Mouse (Mus musculus): ENCODE results near the gene Dolpp1. TPM values are rescaled to one million over a fixed set of nuclear protein-coding genes. Genes with fewer than 3 reads are reported as not detected.
"Not testable (repeated sequence)": the region's sequence is repeated elsewhere in the genome, so short reads cannot be mapped to it uniquely, and the experiment has no call there.

Dolpp1 gene
- total and polyA plus RNA-seq, 2 experiments from 2014 or later: 56.6 to 96.2 TPM

DNA sequence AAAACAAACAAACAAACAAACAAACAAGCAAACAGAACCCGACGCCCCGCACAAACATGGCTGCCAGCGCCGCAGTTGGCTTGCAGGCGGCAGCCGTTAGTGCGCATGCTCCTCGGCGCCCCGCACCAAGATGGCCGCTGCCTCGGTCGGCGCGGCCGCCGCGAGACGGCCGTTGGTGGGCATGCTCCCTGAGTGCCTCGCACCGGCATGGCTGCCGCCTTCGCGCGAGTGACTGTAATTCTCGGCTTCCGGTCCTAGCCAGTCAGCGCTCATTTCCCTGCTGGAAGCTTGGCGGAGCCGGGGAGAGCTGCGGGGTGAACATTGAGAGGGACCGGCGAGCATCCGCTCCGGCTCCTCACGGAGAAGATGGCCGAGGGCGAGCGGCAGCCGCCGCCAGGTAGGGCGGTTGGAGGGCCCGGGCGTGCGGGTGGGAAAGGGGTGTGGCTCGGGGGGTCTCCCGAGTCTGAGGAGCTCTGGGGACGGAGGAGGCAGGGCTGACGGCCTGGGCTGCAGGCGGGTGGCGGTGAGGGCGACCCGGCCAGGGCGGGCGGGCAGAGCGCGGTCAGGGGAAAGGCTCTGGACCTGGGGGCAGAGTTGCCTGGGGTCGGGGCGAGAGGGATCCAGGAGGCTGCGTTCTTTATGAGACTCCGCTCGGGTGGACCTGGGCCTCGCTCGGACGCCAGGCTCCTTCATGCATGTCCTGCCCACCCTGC lies 24.0 kb downstream of the Dolpp1 start, which contains the start of gene Ptpa:
Ptpa (plus strand) TSS at position 104 of the 713 bp plus-strand sequence.
- TF ChIP-seq CTCF (IDR thresholded peaks at IDR 0.05): peak; percentile 30; the same call in 1 of the 2 replicates
- DNase-seq (ENCODE audit: low spot score) (peak; percentile 95), ATAC-seq (ENCODE audit: low FRiP score) (peak; percentile 95)
- peak within 1 kb of the TSS; percentile 86 for H3K9ac ChIP-seq (replicated peaks; ENCODE audit: low read length, poor library complexity, severe bottlenecking)
- peak within 1 kb of the TSS; percentile 64 for H3K4me2 ChIP-seq (ENCODE audit: low read depth, low read length, poor library complexity, severe bottlenecking)
- H3K4me3 ChIP-seq (ENCODE audit: low read depth, low read length): peak within 1 kb of the TSS; percentile 77
- peaks cover 7% of the 10 kb centered on the region; the same call in 1 of the 2 replicates for H3K36me3 ChIP-seq (ENCODE audit: insufficient read depth, low read length)
- H3K27me3 ChIP-seq (ENCODE audit: insufficient read depth, low read length): no peaks in the 10 kb centered on the region
- H3K4me1 ChIP-seq (ENCODE audit: insufficient read depth, low read length): peaks cover 11% of the 10 kb centered on the region
- peak within 1 kb of the TSS; percentile 92 for H3K27ac ChIP-seq (ENCODE audit: low read depth, low read length)
- no peaks in the 10 kb centered on the region for H3K9me3 ChIP-seq (ENCODE audit: low read length)
- WGBS: under 1% methylated on average over 58 of the region's 67 CpGs

GRCm38 (mm10) chr2:30416649-30416965 lies 24.6 kb downstream of the Dolpp1 start:
- Histone ChIP-seq H3K27me3 (ENCODE audit: insufficient read depth, low read length) (no peaks in the 10 kb centered on the region), H3K27ac (ENCODE audit: low read depth, low read length) (peak overlapping the region; percentile 92), H3K4me1 (ENCODE audit: insufficient read depth, low read length) (peaks cover 11% of the 10 kb centered on the region), H3K4me2 (ENCODE audit: low read depth, low read length, poor library complexity, severe bottlenecking) (peak overlapping the region; percentile 64), H3K9ac (replicated peaks; ENCODE audit: low read length, poor library complexity, severe bottlenecking) (peak overlapping the region; percentile 86), H3K9me3 (ENCODE audit: low read length) (no peaks in the 10 kb centered on the region), H3K36me3 (ENCODE audit: insufficient read depth, low read length) (peaks cover 5% of the 10 kb centered on the region; the same call in 1 of the 2 replicates), H3K4me3 (ENCODE audit: low read depth, low read length) (peak overlapping the region; percentile 77)
- ATAC-seq (ENCODE audit: low FRiP score) (no peak), DNase-seq (ENCODE audit: low spot score) (no peak)
- TF ChIP-seq CTCF (IDR thresholded peaks at IDR 0.05): no peak
- 1% methylated on average over 7 of the region's 7 CpGs for WGBS

DNA sequence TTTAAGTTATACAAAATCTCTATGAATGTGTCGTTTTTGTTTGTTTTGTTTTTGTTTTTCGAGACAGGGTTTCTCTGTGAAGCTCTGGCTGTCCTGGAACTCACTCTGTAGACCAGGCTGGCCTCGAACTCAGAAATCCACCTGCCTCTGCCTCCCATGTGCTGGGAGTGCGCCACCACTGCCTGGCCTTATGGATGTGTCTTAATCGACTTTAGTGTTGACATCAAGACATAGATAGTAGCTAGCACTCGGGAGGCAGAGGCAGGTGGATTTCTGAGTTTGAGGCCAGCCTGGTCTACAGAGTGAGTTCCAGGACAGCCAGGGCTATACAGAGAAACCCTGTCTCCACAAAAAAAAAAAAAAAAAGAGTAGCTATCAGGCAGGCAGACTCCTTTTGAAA lies 25.1 kb downstream of the Dolpp1 start:
- H3K4me2 ChIP-seq (ENCODE audit: low read depth, low read length, poor library complexity, severe bottlenecking): 0 out of 2 replicates have a peak overlapping the region, but pooled peaks have one; percentile 64
- not testable (repeated sequence) for H3K9ac ChIP-seq (replicated peaks; ENCODE audit: low read length, poor library complexity, severe bottlenecking); H3K36me3 ChIP-seq (ENCODE audit: insufficient read depth, low read length); H3K9me3 ChIP-seq (ENCODE audit: low read length); H3K27ac ChIP-seq (ENCODE audit: low read depth, low read length); ATAC-seq (ENCODE audit: low FRiP score); DNase-seq (ENCODE audit: low spot score); H3K27me3 ChIP-seq (ENCODE audit: insufficient read depth, low read length)
- 84% methylated on average over 6 of the region's 6 CpGs for WGBS
- peaks cover 11% of the 10 kb centered on the region for H3K4me1 ChIP-seq (ENCODE audit: insufficient read depth, low read length)
- H3K4me3 ChIP-seq (ENCODE audit: low read depth, low read length): peak overlapping the region; percentile 77; the same call in 1 of the 2 replicates

GRCm38 (mm10) chr2:30417595-30418165 lies 25.6 kb downstream of the Dolpp1 start:
- DNase-seq (ENCODE audit: low spot score) (no peak), ATAC-seq (ENCODE audit: low FRiP score) (no peak)
- H3K4me2 ChIP-seq (ENCODE audit: low read depth, low read length, poor library complexity, severe bottlenecking): no peak overlapping the region

GRCm38 (mm10) chr2:30418259-30418658 lies 26.2 kb downstream of the Dolpp1 start:
- no peaks in the 10 kb centered on the region for H3K27me3 ChIP-seq (ENCODE audit: insufficient read depth, low read length)
- no peaks in the 10 kb centered on the region for H3K9me3 ChIP-seq (ENCODE audit: low read length)
- TF ChIP-seq CTCF (IDR thresholded peaks at IDR 0.05): no peak
- peaks cover 11% of the 10 kb centered on the region for H3K4me1 ChIP-seq (ENCODE audit: insufficient read depth, low read length)
- ATAC-seq (ENCODE audit: low FRiP score) (no peak), DNase-seq (ENCODE audit: low spot score) (no peak)
- no peak overlapping the region for H3K9ac ChIP-seq (replicated peaks; ENCODE audit: low read length, poor library complexity, severe bottlenecking)
- no peak overlapping the region for H3K4me3 ChIP-seq (ENCODE audit: low read depth, low read length)
- H3K36me3 ChIP-seq (ENCODE audit: insufficient read depth, low read length): no peaks in the 10 kb centered on the region
- no peak overlapping the region for H3K27ac ChIP-seq (ENCODE audit: low read depth, low read length)
- WGBS: 69% methylated on average over 6 of the region's 6 CpGs
- H3K4me2 ChIP-seq (ENCODE audit: low read depth, low read length, poor library complexity, severe bottlenecking): peak overlapping the region; percentile 13; the same call in 1 of the 2 replicates

More at GRCm38 (mm10) chr2:30417595-30418165, 25.6 kb downstream of the Dolpp1 start:
- peaks cover 11% of the 10 kb centered on the region for H3K4me1 ChIP-seq (ENCODE audit: insufficient read depth, low read length)
- H3K27me3 ChIP-seq (ENCODE audit: insufficient read depth, low read length): no peaks in the 10 kb centered on the region
- H3K4me3 ChIP-seq (ENCODE audit: low read depth, low read length): no peak overlapping the region
- no peak for TF ChIP-seq CTCF (IDR thresholded peaks at IDR 0.05)
- peaks cover 1% of the 10 kb centered on the region; the same call in 1 of the 2 replicates for H3K36me3 ChIP-seq (ENCODE audit: insufficient read depth, low read length)
- H3K9me3 ChIP-seq (ENCODE audit: low read length): no peaks in the 10 kb centered on the region
- no peak overlapping the region for H3K27ac ChIP-seq (ENCODE audit: low read depth, low read length)
- 72% methylated on average over 5 of the region's 5 CpGs for WGBS
- no peak overlapping the region for H3K9ac ChIP-seq (replicated peaks; ENCODE audit: low read length, poor library complexity, severe bottlenecking)

DNA sequence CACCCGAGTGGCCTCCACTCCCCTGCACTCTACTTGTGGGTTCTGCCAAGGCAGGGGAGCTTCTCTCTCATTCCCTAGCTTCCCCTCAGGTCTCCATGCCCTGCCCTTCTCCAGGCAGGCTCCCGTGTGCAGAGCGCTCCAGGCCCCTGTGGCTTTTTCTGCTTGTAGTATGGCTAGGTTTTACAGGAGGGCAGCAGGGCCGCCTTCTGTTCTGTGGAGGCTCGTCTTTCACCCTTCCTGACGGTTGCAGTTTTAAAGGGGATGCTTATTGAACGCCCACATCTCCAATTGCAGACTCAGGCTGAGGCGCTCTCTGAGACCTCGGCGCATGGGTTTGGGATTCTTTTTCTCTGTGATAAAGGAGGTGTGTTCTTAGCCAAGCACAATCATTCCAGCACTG lies 27.1 kb downstream of the Dolpp1 start:
- no peak for DNase-seq (ENCODE audit: low spot score)
- Histone ChIP-seq H3K9me3 (ENCODE audit: low read length) (no peaks in the 10 kb centered on the region), H3K27ac (ENCODE audit: low read depth, low read length) (peak overlapping the region; percentile 9; the same call in 1 of the 2 replicates), H3K9ac (replicated peaks; ENCODE audit: low read length, poor library complexity, severe bottlenecking) (0 out of 2 replicates have a peak overlapping the region, but pooled peaks have one; percentile 8), H3K27me3 (ENCODE audit: insufficient read depth, low read length) (no peaks in the 10 kb centered on the region), H3K4me3 (ENCODE audit: low read depth, low read length) (no peak overlapping the region), H3K36me3 (ENCODE audit: insufficient read depth, low read length) (no peaks in the 10 kb centered on the region), H3K4me2 (ENCODE audit: low read depth, low read length, poor library complexity, severe bottlenecking) (peak overlapping the region; percentile 16; the same call in 1 of the 2 replicates), H3K4me1 (ENCODE audit: insufficient read depth, low read length) (peaks cover 11% of the 10 kb centered on the region)
- 33% methylated on average over 10 of the region's 10 CpGs for WGBS
- TF ChIP-seq CTCF (IDR thresholded peaks at IDR 0.05): no peak
- ATAC-seq (ENCODE audit: low FRiP score): no peak

Measured in midbrain, postnatal 0 days (tissue).